Mouse (Mus musculus) urinary bladder, adult 18-20 months (tissue): ENCODE measurements at regions not wholly inside any gene's neighbourhood (a gene's known extent, or its start where the extent isn't known, plus 50 kb on each side); places are given as distances from the start of the nearest gene placed in this dataset.
"Not testable (repeated sequence)": the region's sequence is repeated elsewhere in the genome, so short reads cannot be mapped to it uniquely, and the experiment has no call there.

Source experiments
- DNase-seq, 2 experiments: peaks; one replicate each; pipeline ENCODE4 v3.0.0; 2022; ENCODE audit warnings: low spot score in 2 of 2, mixed read lengths in 2 of 2

- DNase-seq: not testable (repeated sequence)
Measured at GRCm38 (mm10) chr10:22460386-22460785, 100.0 kb downstream of the Raet1d start.

GRCm38 (mm10) chr10:22460818-22461479 lies 100.6 kb downstream of the Raet1d start:
- DNase-seq: not testable (repeated sequence)

- not testable (repeated sequence) for DNase-seq
Measured at GRCm38 (mm10) chr10:22461480-22462050, 101.2 kb downstream of the Raet1d start.

- DNase-seq: not testable (repeated sequence)
Measured at GRCm38 (mm10) chr10:22471722-22472330, 111.5 kb downstream of the Raet1d start.

GRCm38 (mm10) chr10:22479860-22480259 lies 119.5 kb downstream of the Raet1d start:
- DNase-seq: peak in 1 of 2 experiments; percentile 9

- not testable (repeated sequence) for DNase-seq
Measured at GRCm38 (mm10) chr10:22487071-22487470, 126.7 kb downstream of the Raet1d start.

GRCm38 (mm10) chr10:22491806-22492347 lies 131.5 kb downstream of the Raet1d start:
- not testable (repeated sequence) for DNase-seq

GRCm38 (mm10) chr10:22495975-22496496 lies 135.7 kb downstream of the Raet1d start:
- no peak for DNase-seq
